Mouse (Mus musculus) spleen, postnatal 4 days (tissue): ENCODE measurements around the gene Tbxa2r.

ENCODE experiments used
- DNase-seq, 2 experiments: peaks; one replicate each; pipeline ENCODE4 v3.0.0; 2022; ENCODE audit warnings: low spot score in 2 of 2

The Tbxa2r gene

DNA sequence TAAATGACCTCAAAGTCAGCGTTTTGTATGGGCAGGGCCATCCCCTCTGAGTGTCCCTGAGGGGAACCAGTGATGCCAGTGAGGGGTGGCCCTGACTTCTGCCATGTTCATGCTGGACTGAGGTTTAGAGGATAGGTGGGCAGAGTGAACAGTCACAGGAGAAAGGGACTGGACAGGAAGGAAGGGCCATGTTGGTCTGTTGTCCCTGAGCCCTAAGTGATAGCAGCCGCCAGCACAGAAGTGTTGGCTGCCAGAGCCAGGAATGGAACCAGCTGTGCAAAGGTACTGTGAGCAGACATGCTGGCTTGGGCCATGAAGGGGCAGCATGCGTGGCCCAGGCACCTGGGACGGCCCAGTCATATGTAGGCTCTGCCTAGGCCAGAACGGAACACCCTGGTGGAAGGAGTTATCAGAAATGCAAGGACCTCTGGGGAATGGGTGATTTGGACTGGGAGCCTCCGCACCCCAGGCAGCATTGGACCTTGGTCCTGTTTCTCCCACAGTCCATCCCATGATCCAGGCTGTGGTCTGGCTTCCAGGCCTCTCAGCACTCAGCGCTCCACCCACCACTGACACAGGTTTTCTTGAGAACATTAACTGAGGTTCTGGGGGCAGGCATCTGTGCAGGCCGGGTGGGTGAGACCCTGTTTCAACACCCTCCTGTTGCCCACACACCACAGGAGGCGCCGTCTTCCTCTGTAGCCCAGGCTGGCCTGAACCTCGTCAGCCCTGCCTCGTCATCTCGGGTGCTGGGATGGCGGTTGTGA lies 28.8 kb upstream of the Tbxa2r start:
- DNase-seq: no peak

DNA sequence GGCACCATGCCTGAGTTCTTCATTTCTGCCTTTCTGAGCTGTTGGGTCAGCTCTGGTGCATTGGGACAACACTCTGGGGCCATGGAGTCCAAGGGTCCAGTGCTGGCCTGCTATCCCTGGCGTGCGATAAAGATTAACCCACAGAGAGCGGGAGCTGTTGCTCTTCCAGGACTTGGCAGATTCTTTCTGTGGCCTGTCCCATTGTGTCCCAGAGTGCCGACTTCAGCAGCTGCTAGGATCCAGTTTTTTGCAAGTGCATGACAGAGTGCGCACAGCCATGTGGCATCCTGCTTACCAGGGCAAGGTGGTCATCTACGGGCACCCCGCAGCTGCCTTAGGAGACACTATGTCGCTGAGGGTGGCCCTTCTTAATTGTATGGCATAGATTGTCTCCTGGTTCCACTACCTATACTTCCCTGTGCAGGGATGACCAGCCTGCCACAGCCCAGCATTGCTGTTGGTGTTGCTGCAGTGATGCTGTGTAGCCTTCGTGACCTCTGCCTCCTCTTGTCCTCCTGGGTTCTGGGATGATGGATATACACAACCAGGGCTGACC lies 28.1 kb upstream of the Tbxa2r start:
- DNase-seq: no peak

GRCm38 (mm10) chr10:81301321-81301720 lies 27.2 kb upstream of the Tbxa2r start:
- no peak for DNase-seq

- no peak for DNase-seq
These were observed 26.2 kb upstream of the Tbxa2r start for GRCm38 (mm10) chr10:81302288-81302687.

DNA sequence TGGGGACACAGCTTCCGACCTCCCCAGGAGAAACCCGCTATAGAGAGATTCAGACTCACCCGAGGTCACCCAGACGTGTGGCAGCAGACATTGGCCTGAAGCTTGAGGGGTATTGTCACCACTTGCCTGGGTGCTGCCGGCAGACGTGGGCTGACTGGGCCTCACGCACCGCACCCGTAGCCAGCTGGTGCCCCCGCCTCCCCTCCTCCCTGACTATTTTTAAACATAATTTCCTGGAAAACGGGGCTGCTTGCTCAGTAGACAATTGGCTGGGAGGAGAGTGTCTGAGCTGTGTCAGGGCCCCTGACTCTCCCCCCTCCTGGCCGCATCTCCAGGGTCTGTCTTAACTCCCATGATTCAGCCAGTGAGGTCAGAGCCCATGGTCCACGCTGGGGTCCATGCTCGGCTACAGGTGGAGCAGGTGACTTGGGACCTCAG lies 25.7 kb upstream of the Tbxa2r start:
- no peak for DNase-seq

- DNase-seq: no peak
These were observed 25.3 kb upstream of the Tbxa2r start for GRCm38 (mm10) chr10:81303258-81303657.

GRCm38 (mm10) chr10:81303761-81304160 lies 24.8 kb upstream of the Tbxa2r start:
- no peak for DNase-seq

DNA sequence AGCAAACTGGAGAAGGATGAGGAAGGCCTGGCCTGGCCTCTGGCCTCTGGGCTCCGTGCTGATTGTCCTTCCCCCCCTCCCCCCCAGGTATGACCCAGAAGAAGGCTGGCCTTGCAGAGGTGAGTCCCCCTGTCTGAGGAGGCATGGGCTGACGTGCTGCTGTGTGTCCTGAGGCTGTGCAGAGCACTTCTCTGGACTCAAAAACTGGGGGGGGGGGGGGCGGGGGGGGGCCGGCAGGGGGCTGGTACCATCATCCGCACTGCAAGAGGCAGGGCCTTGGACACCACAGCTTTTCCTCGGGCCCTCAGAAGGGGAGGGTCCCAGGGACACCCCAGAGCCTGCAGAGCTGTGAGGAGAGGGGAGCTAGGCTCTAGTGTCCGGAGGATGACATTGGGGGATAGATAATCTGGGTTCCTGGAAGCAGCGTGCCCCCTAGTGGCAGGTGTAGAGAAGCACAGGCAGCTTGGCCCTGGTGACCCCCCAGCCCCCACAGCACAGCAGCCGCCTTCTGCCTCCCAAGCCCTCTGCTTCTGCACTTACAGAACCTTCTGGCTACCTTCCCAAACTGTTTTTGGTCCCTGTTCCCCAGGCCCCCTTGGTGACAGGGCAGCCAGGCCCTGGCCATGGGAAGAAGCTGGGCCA lies 23.8 kb upstream of the Tbxa2r start:
- peak; percentile 62 to 87 for DNase-seq

- DNase-seq: no peak
These were observed 22.9 kb upstream of the Tbxa2r start for GRCm38 (mm10) chr10:81305663-81306062.

DNA sequence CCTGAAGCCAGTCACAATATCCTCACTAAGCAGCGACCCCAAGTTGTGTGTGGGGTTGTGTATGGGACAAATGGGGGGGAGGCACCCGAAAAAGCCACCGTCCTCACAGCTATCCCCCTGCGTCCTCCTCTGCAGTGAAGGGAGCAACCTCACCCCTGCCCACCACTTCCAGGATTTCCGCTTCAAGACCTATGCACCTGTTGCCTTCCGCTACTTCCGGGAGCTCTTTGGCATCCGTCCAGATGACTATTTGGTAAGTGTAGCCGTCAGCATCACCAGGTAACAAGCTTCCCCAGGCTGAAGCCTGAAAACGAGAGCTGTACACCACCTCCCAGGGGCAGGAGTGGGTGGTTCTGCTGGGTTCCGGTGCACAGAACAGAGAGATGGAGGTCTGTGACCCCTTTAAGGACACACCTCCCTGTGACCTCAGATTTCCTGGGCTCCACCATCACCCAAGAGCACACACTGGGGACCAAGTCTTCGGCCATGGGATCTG lies 22.3 kb upstream of the Tbxa2r start:
- DNase-seq: no peak

- DNase-seq: no peak
These were observed 21.5 kb upstream of the Tbxa2r start for GRCm38 (mm10) chr10:81306837-81307682.

- no peak for DNase-seq
These were observed 19.0 kb upstream of the Tbxa2r start for GRCm38 (mm10) chr10:81309571-81309970.

DNA sequence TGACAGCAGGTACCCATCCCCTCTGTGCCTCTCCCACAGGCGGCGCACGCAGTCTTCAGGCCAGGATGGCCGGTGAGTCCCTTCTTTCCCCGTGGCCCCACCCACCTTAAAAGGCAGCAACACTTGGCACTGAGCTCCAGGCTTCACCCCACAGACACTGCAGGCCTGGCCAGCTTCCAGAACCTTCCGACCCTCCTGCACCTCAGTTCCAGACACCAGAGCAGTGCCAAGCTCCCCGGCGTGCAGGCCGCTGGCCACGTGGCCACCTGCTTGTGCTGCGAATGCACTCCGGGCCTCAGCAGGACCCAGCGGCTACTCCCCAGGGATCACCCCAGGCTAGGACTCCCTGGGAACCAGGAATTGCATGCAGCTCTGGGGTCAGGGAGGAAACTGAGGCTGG lies 14.9 kb upstream of the Tbxa2r start:
- DNase-seq: no peak

DNA sequence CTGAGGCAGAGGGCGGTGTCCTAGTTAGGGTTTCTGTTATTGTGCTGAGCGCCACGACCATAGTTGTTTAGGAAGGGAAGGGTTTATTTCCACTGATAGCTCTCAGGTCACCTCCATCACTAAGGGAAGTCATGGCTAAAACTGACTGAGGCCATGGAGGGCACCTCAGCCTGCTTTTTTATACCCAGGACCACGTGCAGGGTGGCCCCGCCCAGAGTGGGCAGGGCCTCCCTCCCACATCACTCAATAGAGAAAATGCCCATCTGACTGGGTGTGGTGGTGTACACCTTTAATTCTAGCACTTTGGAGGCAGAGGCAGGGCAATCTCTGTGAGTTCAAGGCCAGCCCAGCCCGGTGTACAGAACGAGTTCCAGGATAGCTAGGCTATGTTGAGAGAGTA lies 14.3 kb upstream of the Tbxa2r start:
- no peak for DNase-seq

- no peak for DNase-seq
These were observed 12.9 kb upstream of the Tbxa2r start for GRCm38 (mm10) chr10:81315587-81315986.

DNA sequence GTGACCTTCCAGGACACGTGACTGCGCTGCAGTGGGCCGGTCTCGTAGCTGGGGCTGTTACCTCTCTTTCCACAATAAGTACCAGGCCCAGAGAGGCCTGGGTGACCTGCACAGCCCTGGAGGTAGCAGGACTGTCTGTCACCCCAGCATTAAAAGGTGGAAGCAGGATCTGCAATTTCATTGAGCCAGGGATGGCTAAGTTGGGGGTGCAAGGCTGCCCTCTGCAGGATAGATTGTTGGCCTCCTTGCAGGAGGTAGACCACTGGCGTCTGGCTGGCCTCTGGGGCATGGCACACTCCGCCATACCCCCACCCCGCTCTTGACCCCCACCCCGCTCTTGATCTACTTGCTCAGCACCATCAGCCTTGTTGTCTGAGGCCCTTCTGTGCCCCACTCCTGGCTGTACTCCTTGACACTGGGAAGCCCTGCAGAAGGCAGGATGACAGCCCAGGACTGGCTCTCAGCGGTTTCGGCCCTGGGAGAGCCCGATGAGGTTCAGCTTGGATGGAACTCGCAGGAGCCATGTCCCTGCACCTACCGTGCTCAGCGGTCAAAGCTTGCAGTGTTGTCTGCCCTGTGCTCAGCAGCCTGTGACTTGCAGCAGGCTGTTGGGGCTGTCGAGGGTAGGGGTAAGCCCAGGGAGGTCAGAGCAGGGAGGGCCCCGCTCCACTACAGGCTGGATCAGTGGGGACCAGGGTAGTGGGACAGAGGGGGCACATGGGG lies 12.0 kb upstream of the Tbxa2r start:
- DNase-seq: no peak

DNA sequence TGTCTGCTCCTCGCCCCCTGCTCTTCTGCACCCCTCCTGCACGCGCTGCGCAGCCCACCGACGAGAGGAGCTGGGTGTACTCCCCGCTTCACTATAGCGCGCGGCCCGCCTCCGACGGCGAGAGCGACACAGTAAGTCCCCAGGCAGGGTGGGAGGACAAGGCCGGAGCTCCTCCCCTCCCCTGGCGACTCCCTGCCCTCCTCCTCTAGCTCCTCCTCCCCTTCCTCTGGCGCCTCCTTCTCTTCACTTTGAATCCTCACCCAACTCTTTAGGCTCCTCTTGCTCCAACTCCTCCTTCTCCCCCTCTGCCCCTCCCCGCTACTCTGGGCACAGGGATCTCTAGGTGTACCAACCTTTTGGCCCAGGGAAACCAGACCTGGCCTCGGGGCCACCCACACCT lies 11.3 kb upstream of the Tbxa2r start:
- DNase-seq: no peak

GRCm38 (mm10) chr10:81318589-81319329 lies 9.8 kb upstream of the Tbxa2r start:
- no peak for DNase-seq

- no peak for DNase-seq
These were observed 9.2 kb upstream of the Tbxa2r start for GRCm38 (mm10) chr10:81319330-81319699.

- peak in 1 of 2 experiments; percentile 94 for DNase-seq
These were observed 8.6 kb upstream of the Tbxa2r start for GRCm38 (mm10) chr10:81319741-81320549.
